Mouse (Mus musculus) frontal cortex, postnatal 10 days (tissue): Measurements from ENCODE around the gene Xpo1.
"Not testable (repeated sequence)": the region's sequence is repeated elsewhere in the genome, so short reads cannot be mapped to it uniquely, and the experiment has no call there.

ENCODE experiments used
- DNase-seq, 2 experiments: peaks; one replicate each; pipeline ENCODE4 v3.0.0; 2022; ENCODE audit warnings: low spot score in 2 of 2, mixed read lengths in 1 of 2

The Xpo1 gene

DNA sequence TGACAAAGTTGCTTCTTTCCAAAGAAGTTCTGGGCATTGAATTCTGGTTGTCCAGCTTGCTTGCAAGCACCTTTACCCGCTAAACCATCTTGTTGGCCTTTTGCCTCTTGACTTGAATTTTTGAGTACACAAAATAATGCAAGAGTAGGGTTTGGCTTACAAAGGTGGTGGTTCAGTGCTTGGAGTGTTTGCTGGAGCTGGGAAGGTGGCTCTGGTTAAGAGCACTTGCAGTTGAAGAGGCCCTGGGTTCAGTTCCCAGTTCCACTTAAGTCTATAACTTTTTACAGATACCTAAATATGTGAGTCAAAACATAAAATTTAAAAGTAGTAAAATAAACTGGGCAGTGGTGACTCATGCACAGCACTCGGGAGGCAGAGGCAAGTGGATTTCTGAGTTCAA is 42.5 kb downstream of the Xpo1 start:
- no peak for DNase-seq

DNA sequence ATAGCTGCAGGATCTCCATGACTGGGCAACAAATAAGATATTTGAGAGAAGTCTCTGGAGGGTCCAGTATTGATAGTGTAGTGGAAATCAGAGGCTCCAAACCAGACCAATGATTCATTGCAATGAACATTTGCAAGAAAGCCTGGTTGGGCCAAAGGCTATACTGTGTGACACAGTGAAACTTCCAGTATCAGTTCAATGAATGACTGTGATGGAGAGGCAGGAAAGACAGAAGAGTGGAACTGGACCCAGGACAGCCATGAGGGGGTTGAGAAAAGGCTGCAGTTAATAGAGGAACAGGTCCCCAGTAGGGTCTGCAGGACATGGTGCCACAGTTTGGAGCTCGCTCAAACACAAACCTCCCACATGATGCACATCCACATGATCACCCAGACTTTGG is 44.1 kb downstream of the Xpo1 start:
- DNase-seq, result no peak

DNA sequence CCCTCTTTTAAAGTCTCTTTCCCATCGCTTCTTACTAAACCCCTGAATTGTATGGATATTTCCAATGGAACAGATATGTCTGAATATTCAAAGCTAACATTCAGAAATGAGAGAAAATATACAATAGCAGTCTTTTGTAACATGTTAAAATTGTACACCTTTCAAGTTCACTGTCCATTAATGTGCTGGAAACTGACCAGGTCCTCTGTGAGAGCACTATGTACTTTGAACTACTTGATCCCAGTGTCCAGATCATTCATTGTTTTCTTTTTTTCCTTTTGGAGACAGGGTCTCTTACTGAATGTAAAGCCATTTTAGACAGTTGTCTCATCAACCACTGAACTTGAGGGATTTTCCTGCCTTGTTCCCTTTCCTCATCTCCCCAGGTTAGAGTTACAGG is 47.3 kb downstream of the Xpo1 start:
- DNase-seq, result no peak

- not testable (repeated sequence) for DNase-seq
These were observed 49.3 kb downstream of the Xpo1 start for GRCm38 (mm10) chr11:23305101-23305672.

GRCm38 (mm10) chr11:23305673-23306608 is 50.1 kb downstream of the Xpo1 start:
- DNase-seq, result peak; percentile 95 to 96

GRCm38 (mm10) chr11:23306764-23307565 is 51.1 kb downstream of the Xpo1 start, which contains the start of gene Usp34:
Gene Usp34, plus strand, starts transcription at chr11:23306895.
- peak; percentile 35 to 61 for DNase-seq

DNA sequence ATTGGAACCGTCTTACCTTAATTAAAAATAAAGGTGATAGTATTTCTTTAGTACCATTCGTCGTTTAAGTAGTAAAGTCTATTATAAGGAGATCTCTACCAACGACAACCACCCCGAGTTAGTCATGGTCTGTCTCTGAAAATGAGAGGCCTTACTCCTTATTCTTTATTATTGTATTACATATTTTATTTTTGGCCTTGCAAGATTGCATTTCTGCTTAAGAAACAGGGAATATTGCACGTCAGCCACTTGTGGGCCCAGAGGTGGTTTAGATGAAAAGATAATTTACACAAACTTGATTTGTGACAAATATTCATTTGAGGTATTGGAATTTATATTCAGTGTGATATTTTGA is 51.7 kb downstream of the Xpo1 start:
- DNase-seq, result no peak

- DNase-seq, result no peak
These were observed 57.7 kb downstream of the Xpo1 start for GRCm38 (mm10) chr11:23313496-23313895.

DNA sequence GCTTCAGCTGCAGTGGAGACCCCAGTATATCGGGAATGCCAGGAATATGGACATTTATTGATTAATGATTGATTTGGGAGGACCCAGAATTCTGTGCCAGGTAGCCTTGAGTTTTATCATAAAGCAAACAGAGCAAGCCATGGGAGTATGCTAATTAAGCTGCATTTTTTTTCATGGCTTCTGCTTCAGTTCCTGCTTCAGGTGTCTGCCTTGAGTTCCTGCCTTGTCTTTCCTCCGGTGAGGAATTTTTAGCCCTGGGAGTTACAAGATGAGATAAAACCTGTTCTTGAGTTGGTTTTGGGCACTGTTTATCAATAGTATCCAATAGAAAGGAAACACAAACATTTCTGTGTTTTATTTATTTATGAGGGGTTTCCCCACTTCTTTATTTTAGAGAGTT is 73.6 kb downstream of the Xpo1 start:
- no peak for DNase-seq

GRCm38 (mm10) chr11:23332136-23332535 is 76.3 kb downstream of the Xpo1 start:
- DNase-seq, result no peak

GRCm38 (mm10) chr11:23335160-23335559 is 79.3 kb downstream of the Xpo1 start:
- no peak for DNase-seq
